In the genomic region with DNA sequence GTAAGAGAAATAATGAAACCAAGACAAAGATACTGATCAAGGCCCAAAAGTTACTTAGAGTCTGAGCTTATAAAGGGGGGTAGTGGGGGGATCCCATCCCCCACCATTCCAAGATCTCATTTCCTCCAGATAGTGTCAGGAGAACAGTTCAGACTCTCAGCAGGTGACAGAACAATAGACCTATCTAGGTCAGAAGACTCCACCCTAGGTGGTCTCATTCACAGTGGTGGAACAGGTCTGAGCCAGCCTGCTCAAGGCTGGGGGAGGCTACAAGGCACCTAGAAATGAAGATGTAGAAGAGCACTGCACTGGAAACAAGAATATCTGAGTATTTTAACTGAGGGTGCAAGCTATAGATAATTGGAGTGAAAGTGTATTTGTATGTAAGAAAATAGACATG, we compare ENCODE assay signal across 27 mouse cellular contexts.
"Had no signal": no experiment of that assay in that cellular context is flagged by ENCODE, and none has a peak within 500 bp of the region (broad histone marks: within the 10 kb centered on the region; RNA-seq: fewer than 3 reads in every experiment).

No protein-coding gene starts in this region.

- H3K4me2 ChIP-seq: heart, embryonic 11.5 days; heart, embryonic 13.5 days; heart, embryonic 15.5 days; hindbrain, embryonic 13.5 days; hindbrain, embryonic 15.5 days; kidney, embryonic 15.5 days; limb, embryonic 12.5 days; liver, embryonic 11.5 days; liver, embryonic 13.5 days had no signal

- ATAC-seq: hindbrain, postnatal 0 days; intestine, embryonic 16.5 days had no signal

- DNase-seq: gastrocnemius, postnatal 14 days; gastrocnemius, postnatal 36 days; heart, adult 11 months; heart, adult 2 months; heart, postnatal 14 days; heart, postnatal 36 days; kidney, adult 11 months; kidney, adult 2 months; kidney, adult 9 months; kidney, postnatal 25 days; kidney, postnatal 4 days; liver; liver, embryonic 13.5 days had no signal

- H3K4me3 ChIP-seq: heart, adult 2 months; heart, embryonic 13.5 days; heart, embryonic 15.5 days; hindbrain, embryonic 13.5 days; hindbrain, embryonic 15.5 days; kidney, embryonic 15.5 days; layer of hippocampus, adult 2 months; left cerebral cortex, adult 2 months; limb, embryonic 10.5 days; limb, embryonic 12.5 days; liver, embryonic 13.5 days had no signal

- H3K9ac ChIP-seq: heart, embryonic 13.5 days; heart, embryonic 15.5 days; hindbrain, embryonic 13.5 days; hindbrain, embryonic 15.5 days; kidney, embryonic 15.5 days; limb, embryonic 12.5 days; liver, embryonic 13.5 days had no signal

- H3K4me1 ChIP-seq: heart, embryonic 13.5 days; heart, embryonic 15.5 days; hindbrain, embryonic 13.5 days; hindbrain, embryonic 15.5 days; kidney, embryonic 15.5 days; limb, embryonic 10.5 days; limb, embryonic 12.5 days; liver, embryonic 13.5 days had no signal

- H3K27me3 ChIP-seq: heart, embryonic 13.5 days; heart, embryonic 15.5 days; hindbrain, embryonic 13.5 days; hindbrain, embryonic 15.5 days; kidney, embryonic 15.5 days; limb, embryonic 12.5 days; liver, embryonic 13.5 days had no signal

- H3K36me3 ChIP-seq: heart, embryonic 13.5 days; heart, embryonic 15.5 days; hindbrain, embryonic 13.5 days; hindbrain, embryonic 15.5 days; kidney, embryonic 15.5 days; limb, embryonic 10.5 days; limb, embryonic 12.5 days; liver, embryonic 13.5 days had no signal

- H3K27ac ChIP-seq: heart, adult 2 months; heart, embryonic 13.5 days; heart, embryonic 15.5 days; hindbrain, embryonic 13.5 days; hindbrain, embryonic 15.5 days; hindbrain, postnatal 0 days; kidney, embryonic 15.5 days; kidney, postnatal 0 days; layer of hippocampus, adult 2 months; left cerebral cortex, adult 2 months; limb, embryonic 10.5 days; limb, embryonic 12.5 days; liver, embryonic 13.5 days had no signal

- H3K9me3 ChIP-seq: heart, embryonic 13.5 days; heart, embryonic 15.5 days; hindbrain, embryonic 13.5 days; hindbrain, embryonic 15.5 days; kidney, embryonic 15.5 days; limb, embryonic 10.5 days; limb, embryonic 12.5 days; liver, embryonic 13.5 days had no signal
